Mouse (Mus musculus) left cerebral cortex, adult 18-20 months (tissue): ENCODE data around the gene Tmem88. TPM values are rescaled to one million over a fixed set of nuclear protein-coding genes. Genes with fewer than 3 reads are reported as not detected.

Experiments
- DNase-seq, 2 experiments: peaks; one replicate each; pipeline ENCODE4 v3.0.0; 2021 to 2022; ENCODE audit warnings: low spot score in 2 of 2, mixed read lengths in 1 of 2
- long read RNA-seq, 2 experiments: library from polyadenylated mRNA; stranded (forward); transcript quantifications; one replicate each; pipeline ENCODE4 v2.0.0; 2021
- total RNA-seq, 2 experiments: library from RNA; stranded (reverse); gene quantifications; 2 replicates each; pipeline ENCODE4 v1.2.3; 2021

Tmem88 gene
- total RNA-seq, result 1 to 10 TPM; 3.4 to 3.7 TPM
- long read RNA-seq, experiment 1, partial matches to known transcripts, result 0 of 3 reads
- long read RNA-seq, experiment 1, other reads (novel, unspliced or antisense), result 0 of 3 reads
- long read RNA-seq, experiment 2, partial matches to known transcripts, result 0 of 1 reads
- long read RNA-seq, experiment 2, other reads (novel, unspliced or antisense), result 0 of 1 reads

- DNase-seq, result no peak
Measured at GRCm38 (mm10) chr11:69398059-69398458, at the start of gene Tmem88. TSS of gene Tmem88 (minus strand) at chr11:69398234.

DNA sequence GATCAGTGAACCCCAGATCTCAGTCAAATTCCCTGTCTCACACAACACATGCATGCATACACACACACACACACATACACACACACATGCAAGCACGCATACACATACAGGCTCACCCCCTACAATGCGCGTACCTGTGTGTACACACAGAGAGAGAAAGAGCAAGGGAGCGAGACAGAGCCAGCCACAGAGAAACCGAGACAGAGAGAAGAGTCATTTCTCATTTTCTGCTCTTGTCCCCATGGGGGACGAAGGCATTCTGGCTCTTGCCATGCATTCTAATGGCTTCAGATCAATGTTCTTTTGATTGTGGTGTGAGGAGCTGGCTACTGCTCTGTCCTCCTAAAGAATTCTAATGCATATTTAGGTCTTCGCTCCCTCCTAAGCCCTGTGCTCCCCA, 49.3 kb upstream of the Tmem88 start:
- DNase-seq, result no peak

- DNase-seq, result no peak
Measured at GRCm38 (mm10) chr11:69443328-69443727, 45.3 kb upstream of the Tmem88 start.

DNA sequence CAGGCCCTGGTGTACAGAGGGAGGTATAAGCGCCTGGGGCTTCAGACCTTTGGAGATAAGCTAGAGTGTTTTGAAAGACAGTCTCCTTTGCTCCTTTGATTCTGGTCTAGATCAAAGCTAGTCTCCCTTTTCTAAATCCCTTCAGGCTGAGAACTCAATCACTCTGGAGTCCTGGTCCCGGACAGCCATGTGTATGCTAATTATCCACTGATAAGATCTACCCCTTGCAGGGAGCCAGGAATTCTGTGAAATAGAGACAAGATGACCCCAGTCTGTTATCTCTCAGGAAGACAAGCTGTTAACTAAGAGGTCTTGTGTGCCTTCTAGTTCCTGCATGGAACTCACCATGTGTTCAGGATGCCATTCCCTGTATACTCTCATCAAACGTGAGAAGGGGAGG, 39.3 kb upstream of the Tmem88 start:
- DNase-seq, result no peak

GRCm38 (mm10) chr11:69433189-69433588, 35.2 kb upstream of the Tmem88 start:
- no peak for DNase-seq

DNA sequence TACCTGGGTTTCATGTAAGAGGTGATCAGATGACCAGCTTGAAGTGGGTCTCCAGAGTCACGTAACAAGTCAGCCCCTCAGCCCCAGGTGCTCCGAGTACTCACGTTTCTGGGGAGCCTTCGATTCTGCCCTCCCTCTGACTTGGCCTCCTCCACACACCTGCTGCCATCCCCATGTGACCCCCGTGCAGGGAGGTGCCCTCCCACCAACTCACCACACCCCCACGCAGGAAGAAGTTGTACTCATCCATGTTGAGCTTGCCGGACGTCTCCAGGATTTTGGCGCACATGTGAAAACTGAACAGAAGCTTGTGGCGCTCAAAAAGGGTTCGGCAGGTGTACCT, 34.6 kb upstream of the Tmem88 start:
- DNase-seq, result no peak

DNA sequence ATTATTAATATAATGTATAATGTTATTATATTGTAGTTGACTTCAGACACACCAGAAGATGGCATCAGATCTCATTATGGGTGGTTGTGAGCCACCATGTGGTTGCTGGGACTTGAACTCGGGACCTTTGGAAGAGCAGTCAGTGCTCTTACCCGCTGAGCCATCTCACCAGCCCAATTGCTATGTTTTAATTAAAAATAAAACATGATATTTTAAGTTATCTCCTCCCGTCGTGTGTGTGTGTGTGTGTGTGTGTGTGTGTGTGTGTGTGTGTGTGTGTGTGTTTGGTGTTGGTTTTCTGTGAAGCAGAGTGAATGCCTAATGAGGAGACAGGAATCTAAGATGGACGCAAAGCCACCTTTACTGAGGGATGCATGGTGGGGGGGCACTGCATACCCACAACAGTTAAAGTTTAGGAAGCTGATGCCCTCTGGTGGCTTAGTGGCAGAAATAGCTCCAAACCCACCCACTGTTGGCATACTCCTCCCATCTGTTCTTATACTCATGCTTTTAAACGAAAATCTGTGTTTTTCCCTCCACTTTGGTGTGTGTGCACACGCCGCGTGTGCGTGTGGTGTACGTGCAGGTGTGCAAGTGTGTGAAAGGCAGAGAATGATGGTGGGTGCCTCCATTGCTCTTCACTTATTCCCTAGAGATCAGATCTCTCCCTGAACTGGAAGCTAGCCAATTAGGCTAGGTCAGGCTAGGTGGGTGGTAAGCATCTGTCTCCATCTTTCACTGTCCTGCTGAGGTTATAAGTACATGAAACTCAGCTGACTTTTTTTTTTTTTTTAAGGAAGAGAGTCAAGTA, 34.0 kb upstream of the Tmem88 start:
- DNase-seq, result peak; percentile 59 to 60

- DNase-seq, result no peak
Measured at GRCm38 (mm10) chr11:69430631-69431030, 32.6 kb upstream of the Tmem88 start.

GRCm38 (mm10) chr11:69429313-69429712, 31.3 kb upstream of the Tmem88 start:
- DNase-seq, result no peak

GRCm38 (mm10) chr11:69428751-69429150, 30.7 kb upstream of the Tmem88 start:
- no peak for DNase-seq

GRCm38 (mm10) chr11:69426246-69426645, 28.2 kb upstream of the Tmem88 start:
- no peak for DNase-seq

- no peak for DNase-seq
Measured at GRCm38 (mm10) chr11:69423885-69424284, 25.9 kb upstream of the Tmem88 start.

GRCm38 (mm10) chr11:69422842-69423241, 24.8 kb upstream of the Tmem88 start:
- no peak for DNase-seq

DNA sequence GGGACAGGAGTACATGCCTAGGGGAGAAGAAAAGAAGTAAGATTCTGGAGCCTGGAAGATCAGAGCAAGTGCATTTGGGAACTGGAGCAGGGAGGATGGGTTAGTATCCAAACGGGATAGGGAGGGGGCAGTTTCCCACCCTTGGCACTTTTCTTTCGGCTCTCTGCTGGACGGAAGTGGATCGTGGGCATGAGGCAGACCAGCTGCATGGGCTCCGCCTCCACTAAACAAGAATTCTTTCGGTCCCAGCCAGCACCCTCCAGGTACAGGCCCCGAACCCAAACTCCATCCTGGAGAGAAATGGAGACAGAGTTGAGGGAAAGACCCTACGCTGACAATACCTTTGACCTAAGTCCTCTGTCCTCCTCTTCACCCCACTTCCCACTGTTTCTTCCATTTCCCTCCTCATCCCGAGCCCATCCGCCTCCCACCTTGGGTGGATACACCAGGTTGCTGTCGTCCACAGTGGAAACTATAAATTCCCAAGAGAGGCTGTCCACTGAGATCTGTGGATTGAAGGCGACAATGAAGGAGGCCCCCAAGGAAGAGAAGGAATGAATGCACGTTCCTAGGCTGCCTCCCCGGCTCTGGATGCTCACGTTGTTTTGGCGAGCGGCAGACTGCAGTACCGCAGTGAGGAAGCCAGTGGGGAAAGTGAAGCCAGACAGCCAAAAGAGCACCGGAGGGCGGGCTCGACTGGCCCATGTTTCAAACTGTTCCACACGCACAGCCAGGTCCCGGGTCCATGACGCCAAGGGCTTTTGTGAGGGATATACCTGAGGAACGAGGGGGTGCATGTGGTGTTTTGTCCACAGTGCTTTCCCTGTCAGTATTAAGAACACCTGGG, 23.3 kb upstream of the Tmem88 start:
- DNase-seq, result no peak

GRCm38 (mm10) chr11:69420554-69421000, 22.5 kb upstream of the Tmem88 start:
- no peak for DNase-seq

GRCm38 (mm10) chr11:69419813-69420553, 21.9 kb upstream of the Tmem88 start:
- DNase-seq, result no peak

DNA sequence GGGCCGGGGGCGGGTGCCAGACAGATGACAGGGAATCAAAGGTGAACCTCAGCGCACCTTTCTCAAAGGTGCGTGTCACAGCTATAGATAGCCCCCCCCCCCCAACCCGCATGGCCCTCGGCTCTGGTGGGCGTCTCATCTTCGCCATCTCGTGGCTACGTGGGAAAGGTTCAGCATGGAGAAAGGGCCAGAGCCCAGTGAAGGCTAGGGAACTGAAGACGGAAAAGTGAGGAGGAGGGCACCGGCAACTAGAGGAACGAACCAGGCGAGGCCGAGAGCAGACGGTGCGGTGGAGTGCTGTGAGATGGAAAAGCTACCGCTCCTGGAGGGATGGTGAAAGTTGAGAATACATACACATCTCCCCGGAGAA, 21.4 kb upstream of the Tmem88 start:
- peak; percentile 44 to 62 for DNase-seq

DNA sequence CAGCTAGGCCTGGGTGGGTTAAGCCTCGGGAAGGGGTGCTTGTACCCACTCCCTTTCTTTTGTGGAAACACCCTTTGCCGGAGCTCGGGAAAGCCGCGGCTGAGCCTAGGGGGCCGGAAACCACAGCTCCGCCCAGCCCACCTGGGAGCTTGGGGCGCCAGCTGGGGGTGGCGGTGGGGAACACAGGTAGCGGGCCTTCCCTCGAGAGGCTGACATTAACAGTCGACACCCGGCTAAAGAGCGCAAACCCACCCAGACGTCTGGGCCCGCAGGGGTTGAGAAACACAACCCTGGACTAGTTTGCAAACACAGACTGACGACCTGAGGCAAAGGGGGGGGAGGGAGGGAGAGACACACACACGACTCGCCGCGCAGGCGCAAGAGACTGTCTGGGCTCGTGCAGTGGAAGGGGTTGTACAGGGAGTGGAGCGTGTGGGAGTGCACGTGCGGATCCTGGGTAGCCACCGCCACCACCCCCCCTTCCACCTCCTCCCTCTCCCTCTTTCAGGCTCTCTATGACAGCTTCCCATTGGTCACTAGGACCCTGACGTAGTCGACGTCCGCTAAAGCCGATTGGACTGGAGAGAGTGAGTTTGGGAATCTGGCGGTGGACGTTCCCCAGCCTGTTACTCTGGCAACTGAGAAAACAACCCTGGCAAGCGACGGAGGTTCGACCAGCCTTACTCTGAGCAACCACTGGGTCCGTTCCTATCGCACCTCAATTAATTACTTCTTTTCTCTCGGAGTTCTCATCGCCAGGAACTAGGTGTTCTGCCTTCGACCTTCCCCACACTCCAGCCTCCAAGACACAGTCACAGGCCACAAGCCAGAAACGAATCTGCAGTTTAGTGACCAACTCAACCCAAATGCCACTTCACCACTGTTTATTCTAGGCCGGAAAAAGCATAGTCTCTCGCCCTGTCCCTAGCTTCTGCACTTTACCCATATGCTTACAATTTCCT, 20.7 kb upstream of the Tmem88 start:
- DNase-seq, result peak; percentile 83 to 92

GRCm38 (mm10) chr11:69417449-69418384, 19.7 kb upstream of the Tmem88 start:
- DNase-seq, result peak; percentile 79 to 88
